Mouse (Mus musculus) MEL (cell line): ENCODE results near the gene Shisa9.

Experiments used
- CTCF ChIP-seq, 3 experiments: IDR thresholded peaks in 2 of 3; conservative IDR thresholded peaks in 1 of 3; 2 replicates each; pipeline ENCODE4 v1.5.1; 2011 to 2012; ENCODE audit warnings: low read length in 3 of 3, low read depth in 2 of 3, mild to moderate bottlenecking in 2 of 3, improper control_type of control experiment in 1 of 3, inconsistent platforms in 1 of 3, mixed read lengths in 1 of 3, moderate library complexity in 1 of 3; ENCODE audit not compliant: control insufficient read depth in 1 of 3, insufficient read depth in 1 of 3, poor library complexity in 1 of 3, severe bottlenecking in 1 of 3
- EP300 ChIP-seq, 2 experiments: IDR thresholded peaks; 2 replicates each; pipeline ENCODE4 v1.6.1; 2011; ENCODE audit warnings: improper control_type of control experiment in 2 of 2, low read length in 2 of 2, low read depth in 1 of 2, mild to moderate bottlenecking in 1 of 2
- ETS1 ChIP-seq: IDR thresholded peaks from 2 replicates; pipeline ENCODE4 v1.6.1; 2012; ENCODE audit warnings: low read depth, mild to moderate bottlenecking, inconsistent platforms, low read length, improper control_type of control experiment, moderate library complexity
- GABPA ChIP-seq: IDR thresholded peaks from 2 replicates; pipeline ENCODE4 v1.6.1; 2012; ENCODE audit warnings: low read depth, mild to moderate bottlenecking, inconsistent platforms, low read length, improper control_type of control experiment, moderate library complexity
- MAFK ChIP-seq: IDR thresholded peaks from 2 replicates; pipeline ENCODE4 v1.6.1; 2011; ENCODE audit warnings: low read depth, mild to moderate bottlenecking, low read length, improper control_type of control experiment, borderline replicate concordance
- MEF2A ChIP-seq: IDR thresholded peaks from 2 replicates; pipeline ENCODE4 v1.6.1; 2014; ENCODE audit warnings: low read depth, mild to moderate bottlenecking, inconsistent platforms, low read length, improper control_type of control experiment; ENCODE audit not compliant: poor library complexity, insufficient replicate concordance, severe bottlenecking; ENCODE audit errors: extremely low read depth
- POLR2A ChIP-seq, 2 experiments: IDR thresholded peaks; 2 replicates each; pipeline ENCODE4 v1.6.1; 2011 to 2012; ENCODE audit warnings: low read length in 2 of 2, mild to moderate bottlenecking in 2 of 2, control low read depth in 1 of 2, improper control_type of control experiment in 1 of 2, low read depth in 1 of 2, moderate library complexity in 1 of 2; ENCODE audit not compliant: control insufficient read depth in 1 of 2, insufficient read depth in 1 of 2, poor library complexity in 1 of 2
- POLR2AphosphoS5 ChIP-seq: IDR thresholded peaks from 2 replicates; pipeline ENCODE4 v1.6.1; 2012; ENCODE audit warnings: low read depth, borderline replicate concordance, mild to moderate bottlenecking, inconsistent platforms, low read length, moderate library complexity, mixed read lengths
- TBP ChIP-seq: IDR thresholded peaks from 2 replicates; pipeline ENCODE4 v1.8.0; 2011; ENCODE audit warnings: low read depth, low read length, improper control_type of control experiment
- TCF12 ChIP-seq: IDR thresholded peaks from 2 replicates; pipeline ENCODE4 v1.6.1; 2014; ENCODE audit warnings: low read depth, mild to moderate bottlenecking, inconsistent platforms, low read length, improper control_type of control experiment, moderate library complexity
- ZKSCAN1 ChIP-seq: IDR thresholded peaks from 2 replicates; pipeline ENCODE4 v1.6.1; 2012; ENCODE audit warnings: low read depth, mild to moderate bottlenecking, inconsistent platforms, low read length, improper control_type of control experiment, moderate library complexity
- ZMIZ1 ChIP-seq: IDR thresholded peaks from 2 replicates; pipeline ENCODE4 v1.6.1; 2012; ENCODE audit warnings: low read depth, mild to moderate bottlenecking, inconsistent platforms, low read length, improper control_type of control experiment, moderate library complexity
- ZNF384 ChIP-seq: IDR thresholded peaks from 2 replicates; pipeline ENCODE4 v1.6.1; 2012; ENCODE audit warnings: low read depth, mild to moderate bottlenecking, inconsistent platforms, low read length, improper control_type of control experiment

GRCm38 (mm10) chr16:11966041-11966440 lies 17.9 kb upstream of the Shisa9 start:
- no peak for TF ChIP-seq POLR2A (IDR thresholded peaks at IDR 0.05; ENCODE audit: control insufficient read depth in 1 of 2, insufficient read depth in 1 of 2, low read depth in 1 of 2, low read length in 2 of 2, poor library complexity in 1 of 2)
- TF ChIP-seq CTCF (IDR thresholded peaks at IDR 0.05 in 2 of 3, conservative IDR thresholded peaks at IDR 0.05 in 1 of 3; ENCODE audit: control insufficient read depth in 1 of 3, insufficient read depth in 1 of 3, low read depth in 2 of 3, low read length in 3 of 3, poor library complexity in 1 of 3, severe bottlenecking in 1 of 3), result no peak
- no peak for TF ChIP-seq GABPA
- no peak for TF ChIP-seq EP300 (IDR thresholded peaks at IDR 0.05; ENCODE audit: low read depth in 1 of 2, low read length in 2 of 2)
- no peak for TF ChIP-seq MAFK
- no peak for TF ChIP-seq MEF2A
- no peak for TF ChIP-seq POLR2AphosphoS5
- TF ChIP-seq ZNF384, result no peak
- no peak for TF ChIP-seq TBP
- no peak for TF ChIP-seq ETS1
- no peak for TF ChIP-seq ZMIZ1
- no peak for TF ChIP-seq ZKSCAN1
- TF ChIP-seq TCF12, result no peak
